24 mouse cellular contexts compared by ENCODE assay signal in genomic region chrX:166900761-166901160, GRCm38 (mm10).
DNase-seq lines count a peak whose midpoint lies in the region; ATAC-seq and TF ChIP-seq lines count a peak whose summit lies in the region.
"Had no signal": no experiment of that assay in that cellular context is flagged by ENCODE, and none has a peak within 500 bp of the region (broad histone marks: within the 10 kb centered on the region; RNA-seq: fewer than 3 reads in every experiment).

No protein-coding gene starts in this region.

- no peak overlapping the region for H3K4me3 ChIP-seq in forebrain, embryonic 14.5 days (ENCODE audit: low read depth, low read length)
- H3K4me3 ChIP-seq in hindbrain, postnatal 0 days (ENCODE audit: low read length) = no peak overlapping the region
- H3K4me3 ChIP-seq: forebrain, embryonic 15.5 days; heart, embryonic 12.5 days; heart, embryonic 15.5 days; hindbrain, embryonic 10.5 days; hindbrain, embryonic 13.5 days had no signal

- H3K36me3 ChIP-seq in forebrain, embryonic 14.5 days (ENCODE audit: control insufficient read depth, insufficient read depth, low read length) = no peaks in the 10 kb centered on the region
- no peaks in the 10 kb centered on the region for H3K36me3 ChIP-seq in hindbrain, postnatal 0 days (ENCODE audit: insufficient read depth, low read length)
- H3K36me3 ChIP-seq: forebrain, embryonic 15.5 days; heart, embryonic 12.5 days; heart, embryonic 15.5 days; hindbrain, embryonic 10.5 days; hindbrain, embryonic 13.5 days had no signal

- DNase-seq in layer of hippocampus, adult 9-11 months = peak; percentile 4
- DNase-seq in layer of hippocampus, adult 18-20 months (ENCODE audit: low spot score in 2 of 2) = no peak
- peak; percentile 28 for DNase-seq in right cerebral cortex, adult 18-20 months
- no peak for DNase-seq in right cerebral cortex, postnatal 4 days
- DNase-seq in fat pad, adult 2 months (ENCODE audit: extremely low read depth, low read depth, low spot score) = peak; percentile 14
- DNase-seq in large intestine, adult 2 months (ENCODE audit: low read depth, low spot score) = peak; percentile 14
- no peak for DNase-seq in forebrain, embryonic 14.5 days (ENCODE audit: low spot score)
- DNase-seq in hindbrain, postnatal 0 days (ENCODE audit: low spot score) = no peak
- DNase-seq: adrenal gland, adult 2 months; adrenal gland, postnatal 14 days; cerebellum, adult 18-20 months; cerebellum, adult 9-10 months; cerebellum, postnatal 14 days; gastrocnemius, postnatal 25 days; heart, postnatal 10 days; heart, postnatal 36 days had no signal

- H3K4me2 ChIP-seq in forebrain, embryonic 14.5 days (ENCODE audit: low read length) = no peak overlapping the region
- H3K4me2 ChIP-seq in hindbrain, postnatal 0 days (ENCODE audit: low read depth, low read length) = no peak overlapping the region
- H3K4me2 ChIP-seq: forebrain, embryonic 15.5 days; heart, embryonic 12.5 days; heart, embryonic 15.5 days; hindbrain, embryonic 13.5 days had no signal

- no peak for ATAC-seq in forebrain, embryonic 14.5 days
- ATAC-seq in hindbrain, postnatal 0 days = no peak
- ATAC-seq: CD4-positive, CD25-positive, alpha-beta regulatory T cell, adult 4 months; forebrain, embryonic 15.5 days; hindbrain, embryonic 16.5 days; inflammation-experienced regulatory T-cells, adult 6 months had no signal

- H3K27ac ChIP-seq in forebrain, embryonic 14.5 days (ENCODE audit: low read depth, low read length) = no peak overlapping the region
- H3K27ac ChIP-seq in hindbrain, postnatal 0 days = no peak overlapping the region
- H3K27ac ChIP-seq: forebrain, embryonic 15.5 days; heart, embryonic 15.5 days; hindbrain, embryonic 10.5 days; hindbrain, embryonic 13.5 days had no signal

- H3K9ac ChIP-seq in forebrain, embryonic 14.5 days (ENCODE audit: low read length) = no peak overlapping the region
- H3K9ac ChIP-seq in hindbrain, postnatal 0 days (replicated peaks; ENCODE audit: low read length) = no peak overlapping the region
- H3K9ac ChIP-seq: forebrain, embryonic 15.5 days; heart, embryonic 12.5 days; heart, embryonic 15.5 days; hindbrain, embryonic 13.5 days had no signal

- H3K27me3 ChIP-seq in forebrain, embryonic 14.5 days (replicated peaks; ENCODE audit: control insufficient read depth, insufficient read depth, low read length) = no peaks in the 10 kb centered on the region
- H3K27me3 ChIP-seq in hindbrain, postnatal 0 days (ENCODE audit: insufficient read depth, low read length) = no peaks in the 10 kb centered on the region
- H3K27me3 ChIP-seq: forebrain, embryonic 15.5 days; heart, embryonic 12.5 days; heart, embryonic 15.5 days had no signal

- H3K9me3 ChIP-seq in forebrain, embryonic 14.5 days (replicated peaks; ENCODE audit: control insufficient read depth, low read length) = no peaks in the 10 kb centered on the region
- H3K9me3 ChIP-seq in hindbrain, postnatal 0 days (ENCODE audit: low read length) = no peaks in the 10 kb centered on the region
- H3K9me3 ChIP-seq: forebrain, embryonic 15.5 days; heart, embryonic 12.5 days; heart, embryonic 15.5 days; hindbrain, embryonic 10.5 days; hindbrain, embryonic 13.5 days had no signal

- no peaks in the 10 kb centered on the region for H3K4me1 ChIP-seq in forebrain, embryonic 14.5 days (ENCODE audit: control insufficient read depth, insufficient read depth, low read length)
- no peaks in the 10 kb centered on the region for H3K4me1 ChIP-seq in hindbrain, postnatal 0 days (ENCODE audit: insufficient read depth, low read length)
- H3K4me1 ChIP-seq: forebrain, embryonic 15.5 days; heart, embryonic 12.5 days; heart, embryonic 15.5 days; hindbrain, embryonic 10.5 days; hindbrain, embryonic 13.5 days had no signal

- TF ChIP-seq CTCF in hindbrain, postnatal 0 days (IDR thresholded peaks at IDR 0.05; ENCODE audit: low read depth) = no peak

- WGBS in large intestine, adult 2 months = 56% methylated on average over 6 of the region's 6 CpGs
- 74% methylated on average over 6 of the region's 6 CpGs for WGBS in forebrain, embryonic 14.5 days
- WGBS in hindbrain, postnatal 0 days = 77% methylated on average over 6 of the region's 6 CpGs

Comparison
In these comparisons a context has a peak if more than half of its experiments do, and no peak if none do; other contexts are left out.
1. DNase-seq: peak in layer of hippocampus, adult 9-11 months (single experiment), right cerebral cortex, adult 18-20 months (single experiment), fat pad, adult 2 months (single experiment) and large intestine, adult 2 months (single experiment); none in layer of hippocampus, adult 18-20 months (0 of 2), right cerebral cortex, postnatal 4 days (single experiment), forebrain, embryonic 14.5 days (single experiment) and hindbrain, postnatal 0 days (single experiment).